Mouse (Mus musculus): ENCODE measurements around the gene Stap2. TPM values are rescaled to one million over a fixed set of nuclear protein-coding genes. Genes with fewer than 3 reads are reported as not detected.

The Stap2 gene
- polyA plus RNA-seq, 1 experiment = 51.8 TPM

DNA sequence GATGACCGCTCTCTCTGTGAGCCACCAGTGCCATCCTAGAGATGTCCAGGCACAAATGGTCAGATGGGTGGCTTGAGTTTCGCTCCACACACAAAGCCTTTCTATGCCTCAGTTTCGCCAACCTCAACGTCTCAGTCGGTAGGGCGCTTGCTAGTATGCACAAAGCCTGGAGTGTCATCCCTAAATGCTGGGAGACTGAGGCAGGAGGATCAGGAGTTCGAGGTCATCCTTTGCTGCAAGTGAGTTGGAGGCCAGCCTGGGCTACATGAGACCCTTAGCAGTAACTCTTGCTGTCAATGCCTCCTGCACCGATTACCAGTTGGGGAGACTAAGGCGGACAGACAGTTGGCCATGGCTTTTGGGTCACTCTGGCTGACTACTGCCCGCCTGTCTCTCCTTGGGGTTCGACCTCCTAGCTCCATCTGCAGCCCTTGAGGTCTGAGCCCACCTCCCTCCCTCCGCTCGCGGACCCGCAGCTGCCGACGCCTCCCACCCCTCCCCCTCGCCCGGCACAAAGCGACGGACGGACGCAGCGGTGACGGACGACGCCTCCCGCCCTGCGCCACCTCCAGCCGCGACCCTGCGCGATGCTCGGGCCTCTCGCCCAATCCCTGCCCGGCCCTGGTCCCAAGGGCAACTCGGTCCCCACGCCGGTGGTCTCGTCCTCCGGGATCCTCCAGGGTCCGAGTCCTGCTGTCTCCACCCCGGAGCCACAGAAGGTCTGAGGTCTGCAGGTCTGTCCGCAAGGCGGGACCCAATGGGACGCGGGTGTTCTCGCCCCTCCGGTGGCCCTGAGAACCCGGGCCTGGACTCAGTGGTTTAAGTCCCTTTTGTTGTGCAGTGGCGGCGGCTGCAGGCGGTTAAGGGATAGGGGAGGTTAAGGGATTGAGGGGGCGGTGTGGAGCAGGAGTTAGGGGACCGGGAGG lies 35.2 kb downstream of the Stap2 start, which contains the start of gene Shd:
Shd (plus strand) TSS at position 502 of the 926 bp plus-strand sequence.
- Histone ChIP-seq H3K27me3 (ENCODE audit: control insufficient read depth, insufficient read depth, low read length) (no peaks in the 10 kb centered on the region), H3K4me1 (ENCODE audit: control insufficient read depth, insufficient read depth, low read length) (peaks cover 36% of the 10 kb centered on the region), H3K27ac (ENCODE audit: insufficient read depth, low read length) (peak within 1 kb of the TSS; percentile 51), H3K4me3 (replicated peaks; ENCODE audit: insufficient read depth, low read depth, low read length) (peak within 1 kb of the TSS; percentile 77)
- peak; percentile 71 to 79 for DNase-seq
- TF ChIP-seq POLR2A (IDR thresholded peaks at IDR 0.05; ENCODE audit: borderline replicate concordance, insufficient read depth, low read length) (peak; percentile 46; the same call in 1 of the 2 replicates), CTCF (IDR thresholded peaks at IDR 0.05; ENCODE audit: borderline replicate concordance, insufficient read depth, low read depth, low read length) (no peak)
- 7% methylated on average over 55 of the region's 55 CpGs for WGBS

GRCm38 (mm10) chr17:55969560-55969959 lies 35.8 kb downstream of the Stap2 start:
- Histone ChIP-seq H3K27me3 (ENCODE audit: control insufficient read depth, insufficient read depth, low read length) (no peaks in the 10 kb centered on the region), H3K27ac (ENCODE audit: insufficient read depth, low read length) (no peak overlapping the region), H3K4me3 (replicated peaks; ENCODE audit: insufficient read depth, low read depth, low read length) (no peak overlapping the region), H3K4me1 (ENCODE audit: control insufficient read depth, insufficient read depth, low read length) (peaks cover 36% of the 10 kb centered on the region)
- TF ChIP-seq POLR2A (IDR thresholded peaks at IDR 0.05; ENCODE audit: borderline replicate concordance, insufficient read depth, low read length) (no peak), CTCF (IDR thresholded peaks at IDR 0.05; ENCODE audit: borderline replicate concordance, insufficient read depth, low read depth, low read length) (no peak)
- DNase-seq = no peak
- 47% methylated on average over 14 of the region's 14 CpGs for WGBS

- no peak for DNase-seq
- WGBS = 31% methylated on average over 7 of the region's 7 CpGs
- Histone ChIP-seq H3K27ac (ENCODE audit: insufficient read depth, low read length) (no peak overlapping the region), H3K27me3 (ENCODE audit: control insufficient read depth, insufficient read depth, low read length) (no peaks in the 10 kb centered on the region), H3K4me1 (ENCODE audit: control insufficient read depth, insufficient read depth, low read length) (peaks cover 36% of the 10 kb centered on the region), H3K4me3 (replicated peaks; ENCODE audit: insufficient read depth, low read depth, low read length) (no peak overlapping the region)
- TF ChIP-seq POLR2A (IDR thresholded peaks at IDR 0.05; ENCODE audit: borderline replicate concordance, insufficient read depth, low read length) (no peak), CTCF (IDR thresholded peaks at IDR 0.05; ENCODE audit: borderline replicate concordance, insufficient read depth, low read depth, low read length) (no peak)
Measured at GRCm38 (mm10) chr17:55968210-55968609, 37.2 kb downstream of the Stap2 start.

DNA sequence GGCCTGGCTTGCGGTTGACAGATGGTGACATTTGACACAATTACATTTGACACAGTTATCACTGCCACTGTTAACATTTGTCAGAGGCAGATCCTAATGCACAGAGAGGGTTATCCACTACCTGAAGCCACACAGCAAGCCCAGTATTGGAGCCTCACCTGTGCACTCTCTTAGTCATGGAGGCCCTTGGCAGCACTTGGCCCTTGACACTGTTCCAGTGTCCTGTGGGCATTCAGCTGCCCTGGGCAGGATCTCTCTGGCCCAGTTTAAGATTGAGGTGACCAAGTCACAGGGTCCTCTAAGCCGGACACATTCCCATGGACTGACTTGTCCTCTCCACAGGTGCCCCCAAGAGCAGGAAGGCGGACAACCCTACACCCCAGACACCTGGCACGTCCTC lies 38.2 kb downstream of the Stap2 start:
- Histone ChIP-seq H3K4me1 (ENCODE audit: control insufficient read depth, insufficient read depth, low read length) (peaks cover 36% of the 10 kb centered on the region), H3K4me3 (replicated peaks; ENCODE audit: insufficient read depth, low read depth, low read length) (no peak overlapping the region), H3K27me3 (ENCODE audit: control insufficient read depth, insufficient read depth, low read length) (no peaks in the 10 kb centered on the region), H3K27ac (ENCODE audit: insufficient read depth, low read length) (peak overlapping the region; percentile 36)
- peak in 1 of 2 experiments; percentile 56 for DNase-seq
- TF ChIP-seq CTCF (IDR thresholded peaks at IDR 0.05; ENCODE audit: borderline replicate concordance, insufficient read depth, low read depth, low read length) = no peak
- TF ChIP-seq POLR2A (IDR thresholded peaks at IDR 0.05; ENCODE audit: borderline replicate concordance, insufficient read depth, low read length) = no peak
- 27% methylated on average over 4 of the region's 4 CpGs for WGBS

DNA sequence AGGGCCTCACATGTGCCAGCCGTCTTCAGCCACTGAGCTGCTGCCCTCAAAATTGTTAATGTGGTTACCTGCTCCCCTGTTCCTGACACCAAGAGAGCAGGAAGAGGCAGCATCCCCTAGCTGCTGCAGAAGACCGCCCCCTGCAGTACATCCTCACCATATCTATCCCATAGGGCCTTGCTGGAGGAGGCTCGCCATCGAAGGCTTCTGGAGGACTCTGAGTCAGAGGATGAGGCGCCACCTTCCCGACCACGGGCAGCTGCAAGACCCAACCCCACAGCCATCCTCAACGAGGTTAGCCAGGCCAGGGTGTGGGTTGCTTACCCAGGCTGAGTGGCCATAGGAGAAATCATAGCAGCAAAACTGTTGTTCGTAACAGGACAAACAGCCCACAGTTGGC lies 40.4 kb downstream of the Stap2 start:
- TF ChIP-seq CTCF (IDR thresholded peaks at IDR 0.05; ENCODE audit: borderline replicate concordance, insufficient read depth, low read depth, low read length) = no peak
- TF ChIP-seq POLR2A (IDR thresholded peaks at IDR 0.05; ENCODE audit: borderline replicate concordance, insufficient read depth, low read length) = no peak
- peak in 1 of 2 experiments; percentile 17 for DNase-seq
- 90% methylated on average over 9 of the region's 9 CpGs for WGBS
- Histone ChIP-seq H3K4me1 (ENCODE audit: control insufficient read depth, insufficient read depth, low read length) (peaks cover 32% of the 10 kb centered on the region), H3K27me3 (ENCODE audit: control insufficient read depth, insufficient read depth, low read length) (no peaks in the 10 kb centered on the region), H3K27ac (ENCODE audit: insufficient read depth, low read length) (no peak overlapping the region), H3K4me3 (replicated peaks; ENCODE audit: insufficient read depth, low read depth, low read length) (no peak overlapping the region)

DNA sequence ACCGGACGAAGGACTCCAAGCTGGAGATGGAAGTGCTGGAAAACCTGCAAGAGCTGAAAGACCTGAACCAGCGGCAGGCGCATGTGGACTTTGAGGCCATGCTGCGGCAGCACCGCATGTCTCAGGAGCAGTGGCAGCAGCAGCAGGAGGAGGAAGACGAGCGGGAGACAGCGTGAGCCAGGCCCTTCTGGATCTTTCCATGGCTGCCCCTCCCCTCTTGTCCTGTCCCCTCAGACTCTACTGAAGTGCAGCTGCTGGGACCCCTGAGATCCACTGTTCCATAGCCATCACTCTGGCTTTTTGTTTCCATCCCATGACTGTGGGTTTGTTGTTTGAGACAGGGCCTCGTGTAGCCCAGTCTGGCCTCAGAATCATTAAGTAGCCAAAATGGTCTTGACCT lies 40.9 kb downstream of the Stap2 start:
- no peak for TF ChIP-seq POLR2A (IDR thresholded peaks at IDR 0.05; ENCODE audit: borderline replicate concordance, insufficient read depth, low read length)
- TF ChIP-seq CTCF (IDR thresholded peaks at IDR 0.05; ENCODE audit: borderline replicate concordance, insufficient read depth, low read depth, low read length) = no peak
- H3K27me3 ChIP-seq (ENCODE audit: control insufficient read depth, insufficient read depth, low read length) = no peaks in the 10 kb centered on the region
- WGBS = 92% methylated on average over 10 of the region's 10 CpGs
- no peak overlapping the region for H3K27ac ChIP-seq (ENCODE audit: insufficient read depth, low read length)
- H3K4me1 ChIP-seq (ENCODE audit: control insufficient read depth, insufficient read depth, low read length) = peaks cover 30% of the 10 kb centered on the region
- peak in 1 of 2 experiments; percentile 7 for DNase-seq
- H3K4me3 ChIP-seq (replicated peaks; ENCODE audit: insufficient read depth, low read depth, low read length) = no peak overlapping the region

DNA sequence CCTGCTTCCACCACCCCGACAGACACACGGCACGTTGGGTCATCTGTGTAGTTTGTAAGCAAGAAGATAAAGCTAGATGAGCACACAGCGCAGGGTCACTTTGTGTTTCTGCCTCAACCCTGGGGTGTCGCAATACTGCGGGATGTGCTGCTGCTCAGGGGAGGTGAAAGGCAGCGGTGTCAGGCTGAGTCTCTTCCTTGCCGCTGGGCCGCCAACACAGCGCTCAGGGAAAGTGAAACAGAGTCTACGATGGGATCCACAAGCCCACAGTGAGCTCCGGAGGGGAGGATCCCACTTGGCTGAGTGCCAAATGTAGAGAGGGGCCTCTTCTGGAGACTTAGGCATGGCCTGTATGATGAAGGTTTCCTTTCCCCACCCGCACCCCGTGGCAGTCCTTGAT lies 42.2 kb downstream of the Stap2 start:
- Histone ChIP-seq H3K27ac (ENCODE audit: insufficient read depth, low read length) (no peak overlapping the region), H3K4me3 (replicated peaks; ENCODE audit: insufficient read depth, low read depth, low read length) (no peak overlapping the region), H3K27me3 (ENCODE audit: control insufficient read depth, insufficient read depth, low read length) (no peaks in the 10 kb centered on the region), H3K4me1 (ENCODE audit: control insufficient read depth, insufficient read depth, low read length) (peaks cover 25% of the 10 kb centered on the region)
- peak in 1 of 2 experiments; percentile 14 for DNase-seq
- TF ChIP-seq CTCF (IDR thresholded peaks at IDR 0.05; ENCODE audit: borderline replicate concordance, insufficient read depth, low read depth, low read length) = no peak
- TF ChIP-seq POLR2A (IDR thresholded peaks at IDR 0.05; ENCODE audit: borderline replicate concordance, insufficient read depth, low read length) = no peak
- WGBS = 70% methylated on average over 14 of the region's 14 CpGs

- peak in 1 of 2 experiments; percentile 14 for DNase-seq
- no peaks in the 10 kb centered on the region for H3K27me3 ChIP-seq (ENCODE audit: control insufficient read depth, insufficient read depth, low read length)
- WGBS = 97% methylated on average over 7 of the region's 7 CpGs
Measured at GRCm38 (mm10) chr17:55961631-55962030, 43.8 kb downstream of the Stap2 start.

More at GRCm38 (mm10) chr17:55961631-55962030, 43.8 kb downstream of the Stap2 start:
- H3K4me3 ChIP-seq (replicated peaks; ENCODE audit: insufficient read depth, low read depth, low read length) = no peak overlapping the region
- no peak overlapping the region for H3K27ac ChIP-seq (ENCODE audit: insufficient read depth, low read length)
- TF ChIP-seq POLR2A (IDR thresholded peaks at IDR 0.05; ENCODE audit: borderline replicate concordance, insufficient read depth, low read length) = no peak
- TF ChIP-seq CTCF (IDR thresholded peaks at IDR 0.05; ENCODE audit: borderline replicate concordance, insufficient read depth, low read depth, low read length) = no peak
- peaks cover 15% of the 10 kb centered on the region for H3K4me1 ChIP-seq (ENCODE audit: control insufficient read depth, insufficient read depth, low read length)
